ENCODE assay signal across 15 mouse cellular contexts in genomic region chr4:99163001-99163400, GRCm38 (mm10). TPM values are rescaled to one million over a fixed set of nuclear protein-coding genes. Genes with fewer than 3 reads are reported as not detected.
DNase-seq lines count a peak whose midpoint lies in the region; ATAC-seq lines count a peak whose summit lies in the region.
"Had no signal": no experiment of that assay in that cellular context is flagged by ENCODE, and none has a peak within 500 bp of the region (broad histone marks: within the 10 kb centered on the region; RNA-seq: fewer than 3 reads in every experiment).

No protein-coding gene starts in this region.

- H3K4me1 ChIP-seq in heart, embryonic 16.5 days (ENCODE audit: control insufficient read depth, insufficient read depth, low read length) = no peaks in the 10 kb centered on the region
- peaks cover 14% of the 10 kb centered on the region for H3K4me1 ChIP-seq in megakaryocyte, embryonic 14.5 days
- peaks cover 4% of the 10 kb centered on the region; the same call in 1 of the 2 replicates for H3K4me1 ChIP-seq in intestine, embryonic 16.5 days (ENCODE audit: control insufficient read depth, insufficient read depth, low read length)
- peaks cover 41% of the 10 kb centered on the region for H3K4me1 ChIP-seq in midbrain, embryonic 10.5 days

- DNase-seq in heart, adult 9 months (ENCODE audit: low spot score in 2 of 2) = no peak
- no peak for DNase-seq in frontal cortex, postnatal 10 days (ENCODE audit: low spot score in 2 of 2)
- DNase-seq in midbrain, embryonic 10.5 days (ENCODE audit: low spot score) = no peak
- DNase-seq: cerebellum, adult 2 months; kidney, adult 11 months had no signal

- no peaks in the 10 kb centered on the region for H3K36me3 ChIP-seq in heart, embryonic 16.5 days (ENCODE audit: control insufficient read depth, insufficient read depth)
- H3K36me3 ChIP-seq in megakaryocyte, embryonic 14.5 days (replicated peaks; ENCODE audit: low read length) = no peaks in the 10 kb centered on the region
- no peaks in the 10 kb centered on the region for H3K36me3 ChIP-seq in intestine, embryonic 16.5 days (ENCODE audit: control insufficient read depth, insufficient read depth, low read length)
- no peaks in the 10 kb centered on the region for H3K36me3 ChIP-seq in midbrain, embryonic 10.5 days
- H3K36me3 ChIP-seq: G1E; hindbrain, embryonic 12.5 days; limb, embryonic 12.5 days; neural tube, embryonic 15.5 days had no signal

- no peaks in the 10 kb centered on the region for H3K27me3 ChIP-seq in heart, embryonic 16.5 days (ENCODE audit: control insufficient read depth, insufficient read depth, low read length)
- peaks cover 3% of the 10 kb centered on the region for H3K27me3 ChIP-seq in megakaryocyte, embryonic 14.5 days (replicated peaks)
- no peaks in the 10 kb centered on the region for H3K27me3 ChIP-seq in intestine, embryonic 16.5 days (replicated peaks; ENCODE audit: control insufficient read depth, insufficient read depth, low read length)
- peaks cover 75% of the 10 kb centered on the region for H3K27me3 ChIP-seq in midbrain, embryonic 10.5 days (ENCODE audit: low read depth, poor library complexity, severe bottlenecking)

- 53% methylated on average over 9 of the region's 9 CpGs for WGBS in heart, embryonic 16.5 days
- WGBS in intestine, embryonic 16.5 days = 25% methylated on average over 9 of the region's 9 CpGs
- WGBS in midbrain, embryonic 10.5 days = 58% methylated on average over 9 of the region's 9 CpGs

- no peak overlapping the region for H3K27ac ChIP-seq in heart, embryonic 16.5 days (ENCODE audit: low read length)
- 0 out of 2 replicates have a peak overlapping the region, but pooled peaks have one; percentile 31 for H3K27ac ChIP-seq in intestine, embryonic 16.5 days (ENCODE audit: low read length)
- H3K27ac ChIP-seq in midbrain, embryonic 10.5 days (replicated peaks) = no peak overlapping the region
- H3K27ac ChIP-seq: hindbrain, embryonic 12.5 days; limb, embryonic 12.5 days; neural tube, embryonic 15.5 days had no signal

- no peak for ATAC-seq in heart, embryonic 16.5 days (replicated peaks; ENCODE audit: extremely low read depth, insufficient read depth, low FRiP score)
- no peak for ATAC-seq in megakaryocyte, adult 5-6 weeks (ENCODE audit: poor library complexity, severe bottlenecking)
- ATAC-seq in intestine, embryonic 16.5 days = peak; percentile 38
- ATAC-seq: forebrain, embryonic 16.5 days had no signal

- H3K4me2 ChIP-seq in heart, embryonic 16.5 days (ENCODE audit: low read depth, low read length) = peak overlapping the region; percentile 20; the same call in 1 of the 2 replicates
- peak overlapping the region; percentile 45 for H3K4me2 ChIP-seq in intestine, embryonic 16.5 days (ENCODE audit: low read depth, low read length)
- H3K4me2 ChIP-seq: heart, embryonic 11.5 days; hindbrain, embryonic 12.5 days; limb, embryonic 12.5 days; neural tube, embryonic 15.5 days had no signal

- no peak overlapping the region for H3K9ac ChIP-seq in heart, embryonic 16.5 days (ENCODE audit: low read length)
- H3K9ac ChIP-seq in intestine, embryonic 16.5 days (ENCODE audit: low read depth, low read length) = peak overlapping the region; percentile 22; the same call in 1 of the 2 replicates
- H3K9ac ChIP-seq: hindbrain, embryonic 12.5 days; limb, embryonic 12.5 days; neural tube, embryonic 15.5 days had no signal

- H3K4me3 ChIP-seq in heart, embryonic 16.5 days (ENCODE audit: low read length) = no peak overlapping the region
- peak overlapping the region; percentile 59 for H3K4me3 ChIP-seq in megakaryocyte, embryonic 14.5 days (replicated peaks)
- H3K4me3 ChIP-seq in intestine, embryonic 16.5 days (ENCODE audit: low read length) = peak overlapping the region; percentile 25; the same call in 1 of the 2 replicates
- H3K4me3 ChIP-seq in midbrain, embryonic 10.5 days = no peak overlapping the region
- H3K4me3 ChIP-seq: hindbrain, embryonic 12.5 days; limb, embryonic 12.5 days; neural tube, embryonic 15.5 days had no signal

- H3K9me3 ChIP-seq in heart, embryonic 16.5 days (replicated peaks; ENCODE audit: control insufficient read depth, low read length) = no peaks in the 10 kb centered on the region
- H3K9me3 ChIP-seq in megakaryocyte, embryonic 14.5 days = no peaks in the 10 kb centered on the region
- H3K9me3 ChIP-seq in intestine, embryonic 16.5 days (ENCODE audit: control insufficient read depth, low read length) = no peaks in the 10 kb centered on the region
- H3K9me3 ChIP-seq in midbrain, embryonic 10.5 days (replicated peaks) = no peaks in the 10 kb centered on the region
- H3K9me3 ChIP-seq: hindbrain, embryonic 12.5 days; limb, embryonic 12.5 days; neural tube, embryonic 15.5 days had no signal

RNA-seq across cellular contexts. Expression of gene Atg4c, which starts 30.7 kb away (rescaled TPM):
- 9.6 and 10.7 TPM in 2 replicates for polyA plus RNA-seq in heart, embryonic 16.5 days (2015; fragmentation: Nextera tagmentation; extraction: Ambion mirVana)
- polyA plus RNA-seq in megakaryocyte, embryonic 14.5 days (2012; ENCODE audit: insufficient read depth, low replicate concordance) = 0.06 TPM in 1 of 2 replicates, not detected in the other
- 42.2 and 54.4 TPM in 2 replicates for total RNA-seq in megakaryocyte, adult 5-6 weeks (2015)
- total RNA-seq in megakaryocyte, adult 5-6 weeks (2017) = 16.2 and 20.2 TPM in 2 replicates
- 15.0 and 15.7 TPM in 2 replicates for polyA plus RNA-seq in intestine, embryonic 16.5 days (2015; fragmentation: Nextera tagmentation; extraction: Ambion mirVana)
- 11.6 and 15.2 TPM in 2 replicates for polyA plus RNA-seq in midbrain, embryonic 10.5 days (2016; fragmentation: Nextera tagmentation; extraction: Ambion mirVana)
- total RNA-seq: G1E had no signal
- polyA plus RNA-seq: G1E had no signal

RNA-seq across cellular contexts. Expression of gene Dock7, which starts 42.3 kb away (rescaled TPM):
- polyA plus RNA-seq in heart, embryonic 16.5 days (2015; fragmentation: Nextera tagmentation; extraction: Ambion mirVana) = 18.5 and 20.6 TPM in 2 replicates
- 0.41 TPM in 1 of 2 replicates, not detected in the other for polyA plus RNA-seq in megakaryocyte, embryonic 14.5 days (2012; ENCODE audit: insufficient read depth, low replicate concordance)
- total RNA-seq in megakaryocyte, adult 5-6 weeks (2015) = 19.6 and 23.3 TPM in 2 replicates
- total RNA-seq in megakaryocyte, adult 5-6 weeks (2017) = 13.1 and 42.4 TPM in 2 replicates
- 32.8 and 34.9 TPM in 2 replicates for polyA plus RNA-seq in intestine, embryonic 16.5 days (2015; fragmentation: Nextera tagmentation; extraction: Ambion mirVana)
- polyA plus RNA-seq in midbrain, embryonic 10.5 days (2016; fragmentation: Nextera tagmentation; extraction: Ambion mirVana) = 64.5 and 81.5 TPM in 2 replicates
- polyA plus RNA-seq: G1E had no signal

Comparison
In these comparisons a context has a peak if more than half of its experiments do, and no peak if none do; other contexts are left out.
1. H3K4me3 ChIP-seq: peak in megakaryocyte, embryonic 14.5 days (single experiment) and intestine, embryonic 16.5 days (single experiment); none in heart, embryonic 16.5 days (single experiment) and midbrain, embryonic 10.5 days (single experiment).
2. RNA of gene Atg4c, which starts 30.7 kb away (polyA plus RNA-seq): 15.0 to 15.7 TPM in intestine, embryonic 16.5 days, 11.6 to 15.2 TPM in midbrain, embryonic 10.5 days and 9.6 to 10.7 TPM in heart, embryonic 16.5 days; 0.06 TPM in megakaryocyte, embryonic 14.5 days; every median in the first group is over 10 times any median in the second.